Mouse (Mus musculus): ENCODE results near the gene Mrps5. TPM values are rescaled to one million over a fixed set of nuclear protein-coding genes. Genes with fewer than 3 reads are reported as not detected.

The Mrps5 gene
- polyA plus RNA-seq (2017; shearing (Covaris generic)) = 99.3 TPM

GRCm38 (mm10) chr2:127586694-127587513 is at the start of gene Mrps5, which contains the start of gene Zfp661:
Gene Mrps5 (plus strand): TSS chr2:127587222.
Gene Zfp661 (minus strand): TSS chr2:127587094.

GRCm38 (mm10) chr2:127541185-127541584 is 45.8 kb upstream of the Mrps5 start, which contains the start of gene Prom2:
Gene Prom2 (minus strand): TSS chr2:127541467.

GRCm38 (mm10) chr2:127656086-127656720 is 69.2 kb downstream of the Mrps5 start, which contains the start of gene Mal:
Gene Mal (minus strand): TSS chr2:127656695.

Other genes with a start within 250 kb of the Mrps5 start
- gene Astl, start 248.6 kb upstream of the Mrps5 start, polyA plus RNA-seq (2017; shearing (Covaris generic)) = not detected
- gene Adra2b, start 224.0 kb upstream of the Mrps5 start, polyA plus RNA-seq (2017; shearing (Covaris generic)) = not detected
- not detected for gene Gpat2, start 162.0 kb upstream of the Mrps5 start, polyA plus RNA-seq (2017; shearing (Covaris generic))
- 18.3 TPM for gene Fahd2a, start 142.7 kb upstream of the Mrps5 start, polyA plus RNA-seq (2017; shearing (Covaris generic))
- gene Kcnip3, start 65.1 kb upstream of the Mrps5 start, polyA plus RNA-seq (2017; shearing (Covaris generic)) = 0.60 TPM
- not detected for gene Prom2, start 45.8 kb upstream of the Mrps5 start, polyA plus RNA-seq (2017; shearing (Covaris generic))
- 1.9 TPM for gene Zfp661, start 128 bp upstream of the Mrps5 start, polyA plus RNA-seq (2017; shearing (Covaris generic))
- not detected for gene Mal, start 69.5 kb downstream of the Mrps5 start, polyA plus RNA-seq (2017; shearing (Covaris generic))
- gene Mall, start 142.7 kb downstream of the Mrps5 start, polyA plus RNA-seq (2017; shearing (Covaris generic)) = not detected
- 1.7 TPM for gene Nphp1, start 201.7 kb downstream of the Mrps5 start, polyA plus RNA-seq (2017; shearing (Covaris generic))
- gene Mtln, start 205.3 kb downstream of the Mrps5 start, polyA plus RNA-seq (2017; shearing (Covaris generic)) = 15.7 TPM
- 1.2 TPM for gene Bub1, start 244.6 kb downstream of the Mrps5 start, polyA plus RNA-seq (2017; shearing (Covaris generic))

All from effector memory CD4-positive, alpha-beta T cell, adult 5 months (primary cell).